Mouse (Mus musculus): ENCODE measurements at regions not wholly inside any gene's neighbourhood (a gene's known extent, or its start where the extent isn't known, plus 50 kb on each side); places are given as distances from the start of the nearest gene placed in this dataset.

DNA sequence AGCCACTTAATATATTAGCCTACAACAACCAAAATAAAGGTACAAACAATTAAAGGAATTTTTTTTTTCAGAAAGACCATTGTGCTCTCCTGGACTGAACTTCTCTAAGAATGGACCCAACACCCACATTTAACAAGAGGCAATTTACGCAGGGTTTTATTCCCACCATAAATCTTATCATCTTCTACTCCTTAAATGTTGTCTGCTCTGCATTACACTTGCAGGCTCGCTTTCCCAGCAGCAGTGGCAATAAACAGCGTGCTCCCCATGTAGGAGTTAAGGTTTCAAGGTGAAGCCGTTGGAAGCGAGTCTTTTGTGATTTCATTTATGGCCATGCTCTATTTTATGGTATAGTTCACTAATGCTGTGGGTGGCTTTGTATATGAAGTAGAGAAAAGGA lies 76.0 kb upstream of the Nhs start:
- no peak for DNase-seq (ENCODE audit: low read depth, low spot score)

DNA sequence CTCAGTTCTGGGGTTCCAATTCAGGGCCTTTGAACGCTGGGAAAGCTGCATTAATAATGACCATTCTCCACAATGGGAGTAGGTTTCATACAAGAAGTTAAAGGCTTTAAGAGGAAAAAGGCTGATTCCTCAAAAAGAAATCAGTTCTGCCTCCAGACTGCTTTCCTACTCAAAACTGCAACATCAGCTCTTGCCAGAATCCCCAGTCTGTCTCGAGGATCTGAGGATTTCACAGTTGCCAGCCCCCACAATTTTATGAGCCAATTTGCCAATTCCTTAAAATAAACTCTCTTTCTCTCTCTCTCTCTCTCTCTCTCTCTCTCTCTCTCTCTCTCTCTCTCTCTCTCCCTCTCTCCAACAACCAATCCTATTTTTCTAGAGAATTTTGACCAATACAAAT lies 51.3 kb upstream of the Nhs start:
- no peak for DNase-seq (ENCODE audit: low read depth, low spot score)
